Mouse (Mus musculus): ENCODE results near the gene Zfp827.
"Not testable (repeated sequence)": the region's sequence is repeated elsewhere in the genome, so short reads cannot be mapped to it uniquely, and the experiment has no call there.

Zfp827 gene

DNA sequence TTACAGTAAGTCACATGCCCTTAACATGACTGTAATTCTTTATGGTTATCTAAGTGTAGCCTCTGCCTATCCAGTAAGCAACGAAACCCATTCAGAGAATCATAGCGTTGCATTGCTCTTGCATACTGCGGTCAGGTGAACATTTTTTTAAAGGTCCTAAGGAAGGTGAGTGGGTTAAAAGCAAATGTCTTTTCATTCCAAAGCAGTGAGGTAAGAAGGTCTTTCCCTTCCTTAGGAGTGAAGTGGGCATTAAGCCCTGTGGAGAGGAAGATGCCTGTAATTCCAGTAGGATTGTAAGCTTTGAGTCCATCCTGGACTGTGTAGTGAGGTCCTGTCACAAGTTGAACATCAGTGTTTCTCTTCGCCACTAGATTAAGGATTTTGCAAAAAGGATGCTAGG lies 66.2 kb downstream of the Zfp827 start:
- ChIA-PET POLR2A (interaction anchor here in 1 of 4 experiments (1.4 to 1.6 kb wide), 2 partner anchors 15 to 64 kb away, joined by 4 to 5 read pairs; no protein-coding TSS in a partner anchor), CTCF (no interaction called here)

DNA sequence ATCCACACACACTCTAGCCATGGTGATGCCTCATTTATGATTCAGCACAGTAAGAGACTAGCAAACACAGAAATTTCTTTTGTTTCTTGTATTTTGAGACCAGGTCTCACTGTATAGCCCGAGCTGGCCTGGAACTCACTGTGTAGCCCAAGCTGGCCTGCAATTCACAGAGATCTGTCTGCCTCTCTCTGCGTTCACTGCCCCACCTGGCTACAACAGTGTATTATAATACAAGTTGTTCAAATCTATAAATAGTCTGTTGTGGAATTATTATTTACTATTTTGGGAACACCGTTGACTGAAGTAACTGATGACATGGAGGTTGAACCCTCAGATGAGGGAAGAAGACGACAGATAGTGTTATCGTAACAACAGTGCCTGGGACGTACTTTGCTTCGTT lies 66.9 kb downstream of the Zfp827 start:
- CTCF ChIA-PET = interaction anchor here in 1 of 4 experiments (0.6 kb wide), 1 partner anchor 1460 kb away, joined by 4 read pairs; no protein-coding TSS in a partner anchor
- POLR2A ChIA-PET = interaction anchor here in 1 of 4 experiments (1.4 to 1.6 kb wide), 2 partner anchors 15 to 64 kb away, joined by 4 to 5 read pairs; no protein-coding TSS in a partner anchor

DNA sequence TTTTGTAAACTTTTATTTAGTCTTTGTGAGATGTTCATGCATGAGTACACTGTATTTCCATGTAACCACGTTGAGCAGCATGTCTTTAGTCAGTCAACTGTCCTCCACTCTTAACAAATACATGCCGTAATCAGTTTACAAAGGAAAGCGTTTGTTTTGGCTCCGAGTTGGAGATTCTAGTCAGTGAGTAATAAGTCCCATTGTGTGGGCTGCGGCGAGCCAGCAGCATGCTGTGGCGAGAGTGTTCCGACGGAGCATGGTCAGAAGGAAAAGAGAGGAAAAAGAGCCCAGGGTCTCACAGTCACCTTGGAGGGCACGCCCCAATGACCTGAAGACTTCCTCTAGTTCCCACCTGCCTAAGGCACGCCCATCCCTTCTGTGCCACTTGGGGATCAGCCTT lies 68.7 kb downstream of the Zfp827 start:
- CTCF ChIA-PET = no interaction called here

DNA sequence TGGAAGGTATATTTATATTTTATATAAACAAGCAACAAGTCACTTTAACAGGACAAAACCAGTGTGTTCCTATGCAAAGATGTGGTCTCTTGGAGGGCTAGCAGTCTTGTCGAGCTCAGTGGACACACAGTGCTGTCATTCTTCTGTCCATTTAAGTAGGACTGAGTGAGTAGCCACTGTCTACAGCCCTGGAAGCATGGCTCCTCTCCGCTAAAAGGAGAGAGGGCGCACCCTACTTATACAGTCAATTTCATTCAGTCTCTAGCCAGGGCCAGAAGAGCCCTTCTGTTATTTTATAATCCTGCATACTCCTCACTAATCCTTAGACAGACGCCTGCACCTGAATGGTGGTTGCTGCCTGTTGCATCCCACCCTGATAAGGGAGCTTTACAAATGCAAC lies 74.5 kb downstream of the Zfp827 start:
- ChIA-PET CTCF (no interaction called here), POLR2A (no interaction called here)

More for the DNA sequence above, 68.7 kb downstream of the Zfp827 start:
- POLR2A ChIA-PET = interaction anchor here in 1 of 4 experiments (1.6 kb wide), 1 partner anchor 38 kb away, joined by 3 read pairs; no protein-coding TSS in a partner anchor

DNA sequence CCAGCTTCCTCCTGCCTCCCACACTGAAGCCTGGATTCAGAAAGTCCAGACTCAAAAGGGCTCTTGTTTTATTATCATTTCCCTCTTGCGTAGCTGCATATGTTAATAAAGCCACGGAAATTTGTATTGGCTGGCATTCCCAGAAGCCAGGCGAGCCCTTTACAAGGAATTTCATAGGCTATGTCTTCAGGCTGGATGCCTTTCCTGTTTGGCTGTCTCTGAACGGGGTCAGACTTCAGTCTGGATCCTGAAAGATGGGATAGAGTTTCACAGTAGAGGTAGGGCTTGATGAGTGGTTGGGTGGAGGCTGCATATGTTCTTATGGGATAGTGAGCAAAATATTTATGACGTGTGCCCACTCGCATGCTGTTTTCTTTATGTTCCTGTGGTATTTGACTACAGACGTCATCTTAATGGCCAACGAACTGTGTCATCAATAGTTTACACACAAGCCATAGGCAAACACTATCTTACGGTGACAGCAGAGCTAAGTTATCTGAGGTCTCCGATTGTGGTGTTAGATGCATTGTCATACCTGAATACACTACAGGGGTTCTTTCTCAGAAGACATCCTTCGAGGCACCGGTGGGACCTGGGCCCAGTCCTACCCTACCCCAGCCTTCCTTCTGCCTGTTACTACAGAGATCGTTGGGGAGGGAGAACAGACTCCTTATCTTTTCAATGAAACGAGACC lies 75.1 kb downstream of the Zfp827 start:
- POLR2A ChIA-PET = interaction anchor here in 2 of 4 experiments (0.9 to 1.2 kb wide), 2 partner anchors 13 to 23 kb away, joined by 3 to 4 read pairs; no protein-coding TSS in a partner anchor
- CTCF ChIA-PET = no interaction called here

DNA sequence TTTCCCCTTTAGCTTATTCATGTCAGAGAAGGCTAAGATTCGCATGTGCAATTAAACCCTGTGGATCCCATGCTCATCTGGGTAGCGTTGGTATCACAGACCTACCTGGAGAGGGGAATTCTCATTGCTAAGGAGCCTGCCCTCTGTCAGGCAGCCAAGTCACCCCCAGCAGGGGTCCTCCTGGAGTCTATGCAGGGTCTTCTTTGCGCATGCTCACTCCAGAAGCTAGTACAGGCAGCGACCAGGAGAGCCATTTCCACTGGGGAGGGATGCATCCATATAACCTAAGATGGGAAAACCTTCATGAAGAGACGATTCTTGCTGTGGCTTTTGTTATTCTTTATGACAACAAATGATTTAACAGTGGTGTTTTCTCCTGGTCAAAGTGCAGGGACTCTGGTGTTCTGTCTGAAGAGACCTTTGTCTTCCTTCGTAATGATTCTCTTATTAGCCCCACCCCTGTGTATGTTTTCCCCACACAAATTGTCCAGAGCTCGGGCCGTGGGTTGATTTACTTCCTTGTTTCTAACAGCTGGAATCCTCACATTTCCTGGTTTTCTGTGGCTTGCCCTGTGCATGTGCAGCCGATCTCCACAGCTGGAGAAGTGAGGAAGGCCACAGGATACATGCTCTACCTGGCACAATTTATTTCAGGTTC lies 75.8 kb downstream of the Zfp827 start:
- CTCF ChIA-PET = interaction anchor here in 1 of 4 experiments (0.7 kb wide), 1 partner anchor 60 kb away, joined by 4 read pairs; no protein-coding TSS in a partner anchor
- POLR2A ChIA-PET = interaction anchor here in 2 of 4 experiments (0.9 to 1.4 kb wide), 3 partner anchors 14 to 26 kb away, joined by 3 to 5 read pairs (median 4); no protein-coding TSS in a partner anchor

DNA sequence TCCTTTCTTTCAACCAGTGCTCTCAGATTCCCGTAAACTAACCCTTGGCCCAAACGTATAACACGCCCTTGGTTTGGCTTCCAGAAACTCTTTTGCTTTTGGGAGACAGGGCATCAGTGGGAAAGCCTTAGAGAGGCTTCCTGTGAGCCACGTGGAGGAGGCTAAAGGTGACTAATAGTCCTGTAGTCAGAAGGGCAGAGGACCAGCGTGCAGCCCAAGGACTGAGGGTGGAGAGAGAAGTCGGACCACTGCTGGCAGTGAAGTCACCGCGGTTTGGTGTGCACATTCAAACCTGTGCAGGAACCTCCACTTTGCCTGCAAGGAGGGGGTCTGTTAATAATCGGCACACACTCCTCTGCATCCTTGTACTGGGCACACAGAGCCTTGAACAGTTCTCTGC lies 76.4 kb downstream of the Zfp827 start:
- ChIA-PET POLR2A (interaction anchor here in 2 of 4 experiments (0.9 to 1.4 kb wide), 3 partner anchors 14 to 26 kb away, joined by 3 to 5 read pairs (median 4); no protein-coding TSS in a partner anchor), CTCF (interaction anchor here in 1 of 4 experiments (0.7 kb wide), 1 partner anchor 61 kb away, joined by 4 read pairs; no protein-coding TSS in a partner anchor)

DNA sequence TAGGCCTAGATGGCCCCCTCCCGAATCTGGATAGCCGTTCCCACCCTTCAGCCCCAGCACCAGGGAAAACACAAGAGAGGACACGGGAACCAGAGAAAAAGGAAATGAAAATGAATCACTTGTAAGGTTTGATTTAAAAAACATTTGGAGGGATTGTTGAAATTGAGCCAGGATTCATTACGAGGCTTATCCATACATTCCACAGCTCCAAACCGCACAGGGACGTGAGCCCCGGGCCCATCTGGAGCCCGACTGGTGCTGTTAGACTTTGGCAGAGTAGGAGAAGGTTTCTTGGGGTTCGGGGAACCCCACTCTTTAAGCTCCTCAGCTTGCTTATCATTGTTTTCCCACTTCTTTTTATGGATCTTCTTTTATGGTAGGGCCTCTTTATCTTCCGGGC lies 76.9 kb downstream of the Zfp827 start:
- POLR2A ChIA-PET = interaction anchor here in 1 of 4 experiments (1.2 to 1.4 kb wide), 2 partner anchors 24 to 27 kb away, joined by 3 to 5 read pairs; no protein-coding TSS in a partner anchor
- CTCF ChIA-PET = no interaction called here

DNA sequence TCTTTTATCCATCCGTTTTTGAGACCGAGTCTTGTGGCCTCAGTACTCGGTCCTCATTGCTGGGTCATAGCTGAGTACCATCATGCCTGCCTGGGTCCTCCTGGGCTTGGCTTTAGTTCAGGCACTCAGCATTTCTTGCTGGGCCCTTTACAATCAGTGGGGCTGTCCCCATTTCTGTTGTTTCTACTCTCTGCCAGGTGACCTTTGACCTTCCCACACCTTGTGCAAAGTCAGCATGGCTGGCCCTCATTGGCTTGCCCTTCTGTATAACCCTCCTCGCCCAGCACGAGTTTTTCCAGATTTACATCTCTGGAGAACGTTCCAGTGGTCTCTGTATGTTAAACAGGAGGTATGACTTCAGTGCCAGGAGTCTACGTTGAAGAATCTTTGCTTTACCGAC lies 83.2 kb downstream of the Zfp827 start:
- ChIA-PET CTCF (no interaction called here), POLR2A (interaction anchor here in 1 of 4 experiments (1.4 kb wide), 1 partner anchor 32 kb away, joined by 3 read pairs; no protein-coding TSS in a partner anchor)

DNA sequence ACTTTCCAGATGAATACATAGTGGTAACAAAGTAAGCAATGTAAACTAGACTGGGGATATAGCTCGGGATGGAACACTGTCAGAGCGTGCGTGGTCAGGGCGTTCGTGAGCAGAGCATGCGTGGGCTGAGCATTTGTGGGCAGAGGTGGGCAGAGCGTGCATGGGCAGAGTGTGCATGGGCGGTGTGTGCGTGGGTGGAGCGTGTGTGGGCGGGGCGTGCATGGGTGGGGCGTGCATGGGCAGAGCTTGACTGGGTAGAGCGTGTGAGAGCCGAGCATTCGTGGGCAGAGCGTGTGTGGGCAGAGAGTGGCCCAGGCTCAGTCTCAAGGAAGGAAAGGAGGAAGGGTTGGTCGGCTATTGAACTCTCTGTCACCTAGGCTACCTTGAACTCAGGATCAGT lies 84.2 kb downstream of the Zfp827 start:
- ChIA-PET POLR2A (interaction anchor here in 2 of 4 experiments (1.4 to 1.8 kb wide), 2 partner anchors 13 to 33 kb away, joined by 3 to 5 read pairs; no protein-coding TSS in a partner anchor), CTCF (interaction anchor here in 1 of 4 experiments (0.5 kb wide), 1 partner anchor 61 kb away, joined by 3 read pairs; no protein-coding TSS in a partner anchor)

DNA sequence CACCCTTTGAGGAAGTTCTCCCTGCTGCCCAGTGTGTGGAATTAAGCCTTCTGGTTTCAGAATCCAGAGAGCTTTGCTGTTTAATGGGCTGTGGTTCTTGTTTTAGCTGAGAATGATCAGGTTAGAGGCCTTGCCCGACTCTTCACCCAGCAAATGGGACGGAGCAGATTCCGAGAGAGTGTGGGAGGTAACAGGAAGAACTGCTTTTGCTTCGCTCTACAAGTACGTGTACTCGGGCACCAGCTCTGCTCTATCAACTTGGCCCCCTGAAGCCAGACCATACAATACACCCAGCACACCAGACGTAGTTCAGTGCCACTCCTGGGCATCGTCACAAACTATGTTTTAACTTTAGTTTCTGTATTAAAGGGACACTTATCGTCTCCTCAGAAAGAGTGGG lies 85.3 kb downstream of the Zfp827 start:
- CTCF ChIA-PET = no interaction called here

DNA sequence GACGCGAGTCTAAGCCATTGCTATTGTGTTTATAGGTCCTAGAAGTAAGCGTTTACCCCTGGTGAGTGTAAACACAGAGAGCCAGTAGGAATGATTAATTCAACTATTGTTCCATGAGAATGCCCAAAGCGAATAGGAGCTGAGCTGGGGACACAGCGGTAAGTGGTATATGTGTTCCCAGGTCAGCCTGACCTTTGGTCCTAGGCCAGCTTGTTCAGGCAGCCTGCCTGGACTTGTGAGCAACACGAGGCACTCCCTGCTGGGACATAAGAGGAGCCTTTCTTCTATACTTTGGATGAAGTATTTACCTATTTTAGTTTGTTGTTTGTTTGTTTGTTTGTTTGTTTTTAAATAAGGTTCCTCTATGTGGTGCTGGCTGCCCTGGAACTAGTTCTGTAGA lies 86.3 kb downstream of the Zfp827 start:
- ChIA-PET CTCF (no interaction called here), POLR2A (no interaction called here)

More for the DNA sequence above, 85.3 kb downstream of the Zfp827 start:
- POLR2A ChIA-PET = interaction anchor here in 1 of 4 experiments (1.8 kb wide), 1 partner anchor 12 kb away, joined by 5 read pairs; no protein-coding TSS in a partner anchor

DNA sequence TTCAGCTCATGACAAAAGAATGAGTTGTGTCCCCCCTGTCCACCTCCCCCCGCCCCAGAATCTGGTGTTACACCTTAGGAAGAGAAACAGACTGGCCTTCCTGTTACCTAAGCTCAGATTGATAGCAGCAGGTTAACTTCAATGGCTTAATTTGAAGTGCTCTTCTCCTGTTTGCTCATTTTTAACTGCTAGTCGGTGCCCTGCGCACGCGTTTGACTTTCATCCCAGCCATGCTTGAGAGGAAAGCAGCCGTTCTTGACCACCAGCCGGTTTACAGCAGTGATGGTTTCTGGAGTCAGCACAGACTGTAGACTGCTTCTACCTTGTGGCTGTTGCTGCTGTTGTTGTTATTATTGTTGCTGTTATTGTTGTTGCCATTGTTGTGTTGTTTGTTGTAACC lies 88.2 kb downstream of the Zfp827 start:
- POLR2A ChIA-PET = interaction anchor here in 3 of 4 experiments (0.7 to 1.3 kb wide), 3 partner anchors 18 to 38 kb away, joined by 3 to 4 read pairs (median 3); no protein-coding TSS in a partner anchor
- CTCF ChIA-PET = no interaction called here

DNA sequence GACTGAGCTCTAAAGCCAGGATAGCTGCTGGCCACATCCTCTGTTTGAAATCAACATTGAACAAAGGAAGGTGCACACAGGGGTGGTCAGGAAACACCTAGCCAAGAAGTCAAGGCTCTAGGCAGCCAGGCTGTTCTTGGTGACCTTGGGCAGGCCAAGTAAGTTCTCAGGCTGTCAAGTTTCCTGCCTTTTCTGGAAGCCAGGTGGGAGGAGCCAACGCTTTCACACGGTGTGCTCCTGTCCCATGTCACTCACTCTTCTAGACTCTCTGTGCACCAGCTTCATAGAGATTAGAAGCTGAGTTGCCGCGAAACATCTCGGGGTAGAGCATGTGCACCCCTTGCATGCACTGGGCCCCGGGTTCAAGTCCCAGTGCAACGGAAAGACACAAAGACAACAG lies 89.5 kb downstream of the Zfp827 start:
- ChIA-PET POLR2A (interaction anchor here in 1 of 4 experiments (1.2 kb wide), 2 partner anchors 26 to 37 kb away, joined by 3 read pairs; no protein-coding TSS in a partner anchor), CTCF (interaction anchor here in 1 of 4 experiments (2.0 kb wide), 1 partner anchor 10 kb away, joined by 10 read pairs; no protein-coding TSS in a partner anchor)

DNA sequence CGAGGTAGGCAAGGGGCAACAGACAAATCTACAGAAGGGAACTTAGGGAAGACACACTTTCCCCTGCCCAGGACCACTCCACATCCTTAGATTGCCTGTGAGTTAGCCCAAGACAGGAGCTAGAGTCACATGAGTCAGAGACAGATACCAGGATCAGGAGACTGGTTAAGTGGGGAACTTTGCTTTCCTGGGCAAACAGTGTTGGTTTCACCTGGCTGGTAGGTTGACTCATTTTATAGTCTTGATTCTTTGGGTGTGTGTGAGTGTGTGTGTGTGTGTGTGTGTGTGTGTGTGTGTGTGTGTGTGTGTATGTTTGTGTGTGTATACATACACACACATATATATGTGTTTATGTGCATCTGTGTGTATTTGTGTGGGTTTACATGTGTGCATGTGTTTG lies 93.4 kb downstream of the Zfp827 start:
- ChIA-PET CTCF (interaction anchor here in 3 of 4 experiments (0.5 to 0.7 kb wide), 3 partner anchors 21 to 466 kb away, joined by 3 to 9 read pairs (median 4); no protein-coding TSS in a partner anchor), POLR2A (no interaction called here)

DNA sequence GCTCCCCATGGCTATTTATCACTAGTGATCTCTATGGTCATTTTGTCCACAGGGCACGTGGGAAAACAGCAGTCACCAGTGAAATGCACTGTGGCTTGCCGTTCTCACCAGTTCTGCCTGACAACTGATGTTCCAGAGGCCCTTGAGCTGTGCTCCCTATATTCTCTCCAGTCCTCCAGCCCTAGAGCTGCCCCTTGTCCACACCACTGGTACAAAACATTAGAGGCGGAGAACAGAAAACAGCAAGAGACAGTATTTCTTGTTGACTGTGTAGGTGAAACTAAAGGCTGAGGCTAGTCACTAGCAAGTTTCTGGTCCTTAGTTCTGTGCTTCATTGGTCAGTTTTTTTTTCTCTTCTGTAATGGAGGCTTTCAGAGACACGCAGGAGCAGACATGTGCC lies 96.0 kb downstream of the Zfp827 start:
- ChIA-PET POLR2A (interaction anchor here in 1 of 4 experiments (0.9 to 2.0 kb wide), 2 partner anchors 9 to 12 kb away, joined by 4 to 8 read pairs; no protein-coding TSS in a partner anchor), CTCF (no interaction called here)

DNA sequence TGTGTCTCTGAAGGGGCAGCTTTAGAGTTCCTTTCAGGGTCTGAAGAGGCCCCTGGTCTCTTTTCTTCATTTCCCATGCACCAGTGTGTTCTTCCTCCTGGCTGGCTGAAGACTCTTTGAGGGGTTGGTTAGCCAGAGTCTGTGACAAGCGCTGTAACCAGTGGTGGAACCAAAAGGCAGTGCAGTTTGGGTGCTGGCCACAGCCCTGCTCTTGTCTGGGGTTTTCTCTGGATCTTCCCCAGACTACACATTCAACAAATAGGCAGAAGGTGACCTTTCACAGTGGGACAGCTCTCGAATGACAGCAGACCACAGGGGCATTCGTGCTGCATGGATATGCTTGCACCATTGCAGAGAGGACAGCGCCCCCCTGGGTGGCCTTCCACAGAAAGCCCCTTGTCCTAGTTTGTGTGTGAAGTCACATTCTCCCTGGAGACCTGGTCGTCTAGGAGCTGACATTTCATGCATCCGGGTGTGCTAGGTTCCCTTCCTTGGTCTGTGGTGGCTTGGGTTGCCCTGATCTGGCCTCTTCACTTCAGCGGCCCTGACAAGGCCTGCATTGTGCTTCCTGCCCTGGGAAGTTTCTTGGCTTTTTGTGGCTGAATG lies 99.1 kb downstream of the Zfp827 start:
- ChIA-PET POLR2A (interaction anchor here in 3 of 4 experiments (0.6 to 1.2 kb wide), 3 partner anchors 10 to 380 kb away, joined by 3 read pairs; no protein-coding TSS in a partner anchor), CTCF (interaction anchor here in 3 of 4 experiments (0.6 to 1.3 kb wide), 6 partner anchors 9 to 1059 kb away, joined by 3 to 10 read pairs (median 4); no protein-coding TSS in a partner anchor)

DNA sequence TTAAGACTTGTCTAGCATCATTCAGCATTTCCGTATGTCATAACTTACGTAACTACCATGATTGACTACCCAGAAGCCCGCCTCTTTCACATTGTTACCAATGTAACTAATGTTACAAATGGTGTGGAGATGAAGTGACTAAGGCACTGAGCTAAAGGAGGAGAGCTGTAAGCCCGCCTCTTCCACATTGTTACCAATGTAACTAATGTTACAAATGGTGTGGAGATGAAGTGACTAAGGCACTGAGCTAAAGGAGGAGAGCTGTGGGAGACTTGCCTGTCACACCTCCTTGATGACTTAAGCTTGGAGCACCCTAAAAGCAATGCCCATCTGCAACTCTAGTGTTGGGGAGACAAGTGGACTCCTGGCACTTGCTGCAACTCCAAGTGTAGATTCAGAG lies 100.3 kb downstream of the Zfp827 start:
- POLR2A ChIA-PET, CTCF ChIA-PET: not testable (repeated sequence)

DNA sequence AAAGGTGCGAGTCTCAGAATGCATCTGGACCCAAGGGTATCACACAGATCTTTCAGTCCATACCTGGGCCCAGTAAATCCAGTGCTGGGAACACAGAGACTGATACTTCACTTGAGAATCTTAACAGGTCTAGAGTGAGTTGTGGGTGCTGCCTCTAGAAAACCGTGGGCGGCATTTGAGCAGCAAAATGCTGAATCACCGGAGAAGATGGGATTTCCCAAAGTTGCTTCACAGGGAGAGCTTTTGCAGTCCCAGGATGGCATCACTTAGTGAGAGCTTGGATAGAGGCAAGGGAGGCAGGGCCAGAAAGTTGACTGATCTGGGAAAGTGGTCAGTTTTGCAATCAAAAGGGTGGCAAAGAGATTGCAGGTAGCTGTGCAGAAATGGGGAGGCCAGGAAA lies 111.4 kb downstream of the Zfp827 start:
- CTCF ChIA-PET = no interaction called here

More for the DNA sequence above, 111.4 kb downstream of the Zfp827 start:
- POLR2A ChIA-PET = interaction anchor here in 1 of 4 experiments (0.6 kb wide), 1 partner anchor 113 kb away, joined by 3 read pairs; no protein-coding TSS in a partner anchor
